Mouse (Mus musculus): ENCODE measurements around the gene Zfp408.
"Not testable (repeated sequence)": the region's sequence is repeated elsewhere in the genome, so short reads cannot be mapped to it uniquely, and the experiment has no call there.

Zfp408 gene

DNA sequence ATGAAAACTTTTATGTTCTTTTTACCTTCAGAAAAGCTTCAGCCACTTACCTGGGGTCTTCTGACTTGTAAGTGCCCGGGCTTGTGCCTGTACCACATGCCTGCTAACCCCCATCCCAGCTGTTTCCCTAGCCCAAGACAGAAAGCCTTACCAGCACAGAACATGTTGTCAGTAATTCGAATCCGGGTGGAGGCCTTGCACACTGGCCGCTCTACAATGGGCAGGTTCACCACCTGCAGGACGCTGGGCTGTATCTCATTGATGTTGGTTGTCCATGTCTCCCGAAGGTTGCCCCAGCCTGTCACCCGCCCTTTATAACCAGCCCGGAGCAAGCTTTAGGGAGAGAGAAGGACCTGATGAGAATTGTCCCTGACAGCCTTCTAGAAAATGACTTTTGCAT, 21.4 kb downstream of the Zfp408 start:
- in situ Hi-C loops (cut with MboI, MseI): loop anchor here in 1 of 2 experiments (25.0 kb wide), 1 partner anchor 341 kb away; no protein-coding TSS in a partner anchor

DNA sequence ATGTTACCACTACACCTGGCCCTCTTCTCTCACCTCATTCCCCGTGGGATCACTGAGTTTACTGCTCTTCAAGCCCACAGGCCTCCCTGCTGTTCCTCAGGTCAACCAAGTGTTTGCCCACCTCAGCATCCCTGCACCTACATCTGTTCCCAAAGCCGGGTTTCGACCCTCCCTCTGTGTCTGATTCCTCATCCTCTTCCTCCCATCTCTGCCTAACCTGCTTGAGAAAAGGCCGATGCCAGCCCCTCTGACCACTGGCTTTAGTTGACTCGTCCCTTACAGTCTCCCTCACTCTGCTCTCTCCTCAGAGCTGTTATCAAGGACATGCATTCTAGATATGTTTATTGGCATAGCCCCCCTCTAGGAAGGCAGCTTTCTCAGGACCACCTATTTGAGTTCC, 22.1 kb downstream of the Zfp408 start:
- in situ Hi-C loops (cut with MboI, MseI): loop anchor here in 1 of 2 experiments (25.0 kb wide), 1 partner anchor 340 kb away; no protein-coding TSS in a partner anchor

DNA sequence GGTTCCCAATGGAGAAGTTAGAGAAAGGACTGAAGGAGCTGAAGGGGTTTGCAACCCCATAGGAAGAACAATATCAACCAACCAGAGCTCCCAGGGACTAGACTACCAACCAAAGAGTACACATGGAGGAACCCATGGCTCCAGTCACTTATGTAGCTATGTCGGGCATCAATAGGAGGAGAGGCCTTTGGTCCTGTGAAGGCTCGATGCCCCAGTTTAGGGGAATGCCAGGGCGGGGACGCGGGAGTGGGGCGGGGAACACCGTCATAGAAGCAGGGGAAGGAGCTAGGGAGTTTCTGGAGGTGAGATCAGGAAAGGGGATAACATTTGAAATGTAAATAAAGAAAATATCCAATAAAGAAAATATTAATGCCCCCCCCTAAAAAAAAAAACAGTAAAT, 26.2 kb downstream of the Zfp408 start:
- in situ Hi-C loops (cut with MboI, MseI): not testable (repeated sequence)

DNA sequence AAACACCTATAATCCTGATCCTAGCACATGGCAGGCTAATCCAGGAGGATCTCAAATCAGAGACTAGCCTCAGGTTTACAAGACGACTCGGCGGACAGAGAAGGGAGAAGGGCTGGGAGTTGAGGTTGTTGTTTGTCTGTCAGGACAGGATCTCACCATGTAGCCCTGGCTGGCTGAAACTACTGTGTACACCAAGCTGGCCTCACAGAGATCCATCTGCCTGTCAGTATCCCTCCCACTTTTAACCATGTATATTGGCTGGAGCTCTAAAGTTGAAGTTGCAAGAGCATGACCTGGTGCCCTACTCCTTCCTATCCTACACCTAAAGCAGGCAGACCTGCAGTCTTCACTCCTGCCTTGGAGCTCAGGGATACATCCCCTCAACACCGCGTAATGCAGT, 27.2 kb downstream of the Zfp408 start:
- in situ Hi-C loops (cut with MboI, MseI): no loop called here

DNA sequence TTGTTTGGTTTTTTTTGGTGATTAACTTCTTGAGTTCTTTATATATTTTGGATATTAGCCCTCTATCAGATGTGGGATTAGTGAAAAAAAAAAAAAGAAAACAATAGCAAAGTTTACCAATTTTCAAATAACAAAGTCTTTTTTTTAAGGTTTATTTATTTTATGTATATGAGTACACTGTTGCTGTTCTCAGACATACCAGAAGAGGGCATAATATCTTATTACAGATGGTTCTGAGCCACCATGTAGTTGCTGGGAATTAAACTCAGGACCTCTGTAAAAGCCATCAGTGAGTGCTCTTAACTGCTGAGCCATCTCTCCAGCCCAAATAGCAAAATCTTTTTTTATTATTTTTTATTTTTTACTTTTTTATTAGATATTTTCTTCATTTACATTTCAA, 40.2 kb downstream of the Zfp408 start:
- in situ Hi-C loops (cut with MboI, MseI): loop anchor here in 1 of 2 experiments (5.0 to 10.0 kb wide), 3 partner anchors 38 to 835 kb away; partner anchors contain the start of genes Arhgap1 and Zfp408

DNA sequence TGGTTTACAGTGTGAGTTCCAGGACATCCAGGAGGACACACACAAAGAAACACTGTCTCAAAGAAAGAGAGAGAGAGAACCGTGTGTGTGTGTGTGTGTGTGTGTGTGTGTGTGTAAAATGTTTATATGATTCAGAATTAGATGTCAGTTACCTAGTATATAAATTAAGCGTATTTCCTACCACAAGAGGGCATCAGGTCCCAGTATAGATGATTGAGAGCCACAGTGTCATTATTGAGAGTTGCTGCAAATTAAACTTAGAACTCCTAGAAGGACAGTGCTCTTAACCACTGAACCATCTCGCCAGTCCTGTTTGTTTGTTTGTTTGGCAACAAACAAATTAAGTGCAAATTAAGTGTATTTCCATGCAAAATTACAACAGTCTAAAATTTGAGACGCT, 47.2 kb downstream of the Zfp408 start:
- in situ Hi-C loops (cut with MboI, MseI): loop anchor here in 1 of 2 experiments (10.0 kb wide), 2 partner anchors 438 to 828 kb away; no protein-coding TSS in a partner anchor

DNA sequence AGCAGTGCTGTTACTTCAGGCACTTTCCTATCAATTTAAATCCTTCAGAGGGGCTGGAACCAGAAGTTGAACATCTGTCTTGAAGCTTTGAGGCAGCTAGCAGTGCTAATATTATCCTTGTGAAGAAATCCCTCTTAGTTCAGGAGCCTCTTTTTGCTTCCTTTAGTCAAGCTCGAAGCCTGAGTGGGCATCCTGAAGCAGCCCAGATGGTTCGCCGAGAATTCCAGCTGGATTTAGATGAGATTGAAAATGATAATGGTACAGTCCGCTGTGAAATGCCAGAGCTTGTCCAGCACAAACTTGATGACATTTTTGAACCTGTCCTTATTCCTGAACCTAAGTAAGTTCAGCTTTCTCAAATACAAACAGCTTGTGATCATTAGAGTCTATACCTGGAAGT, 49.1 kb downstream of the Zfp408 start:
- in situ Hi-C loops (cut with MboI, MseI): loop anchor here in 1 of 2 experiments (10.0 kb wide), 2 partner anchors 436 to 826 kb away; no protein-coding TSS in a partner anchor
